Mouse (Mus musculus) left cerebral cortex, postnatal 10 days (tissue): Measurements from ENCODE around the gene Olfml3. TPM values are rescaled to one million over a fixed set of nuclear protein-coding genes. Genes with fewer than 3 reads are reported as not detected.
A peak's percentile ranks its signal among the peaks of the same experiment; 100 is the strongest.

Source experiments
- DNase-seq, 2 experiments: peaks; one replicate each; pipeline ENCODE4 v3.0.0; 2021 to 2022; ENCODE audit warnings: low spot score in 2 of 2, mixed read lengths in 1 of 2; ENCODE audit errors: extremely low spot score in 1 of 2
- intact Hi-C: fragments of 180-260 bp; cut with DNase I; formaldehyde crosslinking; loops from one replicate; pipeline ENCODE4 v1.15.1; 2025
- total RNA-seq, 2 experiments: library from RNA; stranded (reverse); gene quantifications; 2 replicates each; pipeline ENCODE4 v1.2.3; 2021

Olfml3 gene
- total RNA-seq, 2 experiments from 2014 or later, result 11.2 to 11.7 TPM

DNA sequence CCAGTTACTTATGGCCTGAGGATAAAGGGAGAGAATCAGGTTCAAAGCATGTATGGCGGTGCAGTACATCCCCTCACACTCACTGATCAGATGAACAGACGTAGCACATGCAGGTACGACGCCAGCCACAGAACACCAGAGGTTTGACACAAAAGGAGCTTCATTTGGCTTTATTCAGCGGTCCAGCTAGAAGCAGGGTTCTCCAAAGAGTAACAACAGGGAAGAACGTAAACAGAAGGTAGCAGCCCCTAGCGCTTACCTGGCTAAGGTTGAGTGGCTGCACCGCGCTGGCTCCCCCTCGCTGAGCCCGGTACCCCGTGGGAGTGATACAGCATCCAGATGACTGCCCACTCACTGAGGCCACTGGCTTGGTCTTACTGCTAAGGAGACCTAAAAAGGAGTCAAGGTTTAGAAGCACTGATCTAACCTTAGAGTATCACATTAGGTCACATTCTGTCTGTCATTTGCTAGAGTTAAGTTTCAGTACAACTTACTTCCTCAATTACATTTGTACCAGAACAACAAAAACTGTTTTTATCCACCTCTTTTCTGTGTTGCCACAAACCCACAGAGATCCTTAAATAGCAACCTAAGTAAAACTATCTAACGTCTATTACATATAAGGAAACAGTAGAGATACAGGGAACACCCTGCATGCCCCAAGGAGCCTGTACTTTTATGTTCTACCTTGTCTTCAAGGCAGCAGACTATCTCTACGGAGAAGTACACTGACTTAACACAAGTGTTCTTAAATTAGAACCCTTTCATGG lies 7.4 kb upstream of the Olfml3 start:
- intact Hi-C loops, result no loop called here
- DNase-seq, result no peak

DNA sequence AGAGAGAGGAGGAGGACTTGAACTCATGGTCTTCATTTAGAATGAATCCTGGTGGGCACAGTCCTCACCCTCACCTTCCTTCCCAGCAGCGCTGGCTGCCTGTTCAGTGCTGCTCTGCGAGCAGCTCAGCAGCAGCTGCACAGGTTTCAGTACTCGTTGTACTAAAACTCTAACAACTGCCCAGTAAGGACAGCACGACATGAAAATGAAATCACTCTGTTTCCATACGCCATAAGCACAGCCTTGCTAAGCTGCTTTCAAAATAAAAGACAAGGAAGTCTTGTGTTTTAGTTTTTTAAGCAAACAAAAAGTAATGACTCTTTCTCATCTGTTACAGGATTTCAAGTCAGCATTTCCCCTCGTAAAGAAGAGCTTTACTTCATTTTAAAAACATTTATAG lies 5.4 kb upstream of the Olfml3 start:
- no peak for DNase-seq
- intact Hi-C loops, result no loop called here

DNA sequence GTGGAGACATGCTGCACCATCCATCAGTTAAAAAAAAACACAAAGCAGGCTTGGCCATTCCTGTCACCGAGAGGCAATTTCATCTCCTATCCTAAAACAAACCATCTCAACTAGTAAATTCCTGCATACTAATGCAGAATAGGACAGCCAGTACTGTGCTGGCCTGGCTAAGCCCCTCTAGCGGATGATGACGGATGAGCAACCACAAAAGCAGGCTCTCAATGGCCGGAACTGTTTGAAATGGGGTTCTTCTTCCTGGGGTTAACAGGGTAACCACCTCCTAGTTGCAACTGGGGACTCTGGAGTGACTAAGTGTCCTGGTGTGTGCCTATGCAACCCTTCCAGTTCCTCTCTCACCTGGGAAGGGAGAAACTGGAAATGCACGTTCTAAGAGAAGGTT lies 2.5 kb upstream of the Olfml3 start:
- intact Hi-C loops, result no loop called here
- DNase-seq, result no peak

DNA sequence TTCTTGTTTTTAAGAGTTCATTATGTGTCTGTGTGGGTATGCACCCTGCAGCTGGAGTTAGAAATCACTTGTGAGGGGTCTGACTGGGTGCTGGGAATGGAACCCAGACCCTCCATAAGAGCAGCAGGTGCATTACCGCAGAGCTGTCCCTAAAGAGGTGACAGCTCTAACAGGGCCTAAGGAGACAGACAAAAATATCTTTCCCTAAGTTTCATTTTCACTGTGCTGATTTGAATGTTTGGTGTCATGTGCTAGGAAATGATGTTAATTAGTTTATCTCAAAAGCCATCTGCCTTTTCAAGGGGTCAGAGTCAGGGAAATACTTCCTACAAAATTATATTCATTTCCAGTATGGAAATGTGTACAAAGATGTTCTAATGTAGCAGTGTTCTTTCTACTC lies 1.5 kb upstream of the Olfml3 start, which contains the start of gene Gm10964:
Gene Gm10964, plus strand, starts transcription at position 38 of the 400 bp plus-strand sequence.
- no peak for DNase-seq
- intact Hi-C loops, result loop anchor here (5.0 kb wide), 2 partner anchors 302 to 347 kb away; no protein-coding TSS in a partner anchor

DNA sequence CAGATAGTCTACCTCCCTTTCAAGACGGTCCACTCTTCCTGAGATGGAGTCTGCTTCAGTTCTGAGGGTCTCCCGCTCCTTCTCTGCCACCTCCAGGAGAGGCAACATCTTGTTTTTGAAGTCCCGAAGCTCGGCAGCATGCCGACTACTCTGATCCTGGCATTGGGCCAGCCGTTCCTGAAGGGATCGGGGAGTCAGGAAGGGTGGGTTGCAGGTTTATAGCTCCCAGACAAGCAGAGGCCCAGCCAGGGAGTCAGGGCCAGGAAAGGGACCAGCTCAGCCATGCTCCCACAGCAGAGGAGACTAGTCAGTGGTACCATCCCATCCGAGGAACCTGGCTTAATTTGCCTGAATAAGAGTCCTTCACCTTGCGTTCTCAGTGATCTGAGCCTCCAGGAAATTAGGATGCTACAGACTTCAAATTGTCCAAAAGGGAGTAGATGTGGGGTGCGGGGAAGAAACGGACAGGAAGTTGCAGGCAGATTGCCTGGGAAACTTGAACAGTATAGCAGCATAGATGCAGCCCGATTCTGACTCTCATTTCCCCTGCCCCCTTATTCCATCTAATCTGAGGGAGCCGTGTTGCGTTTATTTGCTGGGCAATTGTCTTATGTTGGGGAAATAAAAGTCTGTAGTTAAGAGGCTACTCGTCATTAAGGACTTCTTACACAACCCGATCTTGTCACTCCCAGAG lies 593 bp downstream of the Olfml3 start:
- DNase-seq, result peak in 1 of 2 experiments; percentile 75

DNA sequence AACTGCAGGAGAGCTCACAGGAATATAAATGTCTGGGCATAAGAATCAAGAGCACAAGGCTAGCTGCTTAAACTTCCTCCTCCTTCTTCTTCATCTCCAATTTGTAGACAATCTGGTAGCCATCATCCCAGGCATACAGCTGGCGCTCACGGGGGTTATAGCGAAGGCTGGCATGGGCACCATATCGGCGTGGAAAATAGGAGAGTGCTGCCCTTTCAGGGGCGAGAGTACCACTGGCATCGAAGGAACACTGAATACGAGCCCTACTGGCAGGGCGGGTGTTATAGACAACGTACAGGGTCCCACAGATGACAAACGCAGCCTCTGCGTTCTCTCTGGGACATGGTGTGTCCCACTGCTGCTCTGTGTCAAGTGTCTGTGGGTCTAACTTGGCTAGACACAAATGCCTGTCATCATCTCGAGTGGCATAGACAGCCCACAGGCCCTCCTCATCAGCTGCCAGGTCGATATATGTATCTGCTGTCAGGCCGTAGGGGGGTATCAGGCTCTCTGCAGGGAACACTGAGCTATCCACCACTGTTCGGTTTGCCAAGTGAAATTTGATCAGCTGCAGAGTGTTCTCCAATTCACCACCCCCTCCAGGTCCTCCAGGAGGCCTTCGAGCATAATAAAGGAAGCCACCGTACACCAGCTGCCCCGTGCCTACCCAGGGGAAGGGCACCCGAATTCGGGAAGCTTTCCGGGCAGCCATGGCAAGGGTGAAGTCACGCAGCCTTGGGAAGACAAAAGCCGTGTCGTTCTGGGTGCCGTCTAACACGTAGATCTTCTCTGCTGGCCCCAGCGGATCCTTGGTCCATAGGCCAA lies 1.8 kb downstream of the Olfml3 start:
- intact Hi-C loops, result loop anchor here (5.0 kb wide), 2 partner anchors 299 to 344 kb away; no protein-coding TSS in a partner anchor
- DNase-seq, result no peak

More for the DNA sequence above, 593 bp downstream of the Olfml3 start:
- intact Hi-C loops, result loop anchor here (5.0 kb wide), 2 partner anchors 300 to 345 kb away; no protein-coding TSS in a partner anchor

DNA sequence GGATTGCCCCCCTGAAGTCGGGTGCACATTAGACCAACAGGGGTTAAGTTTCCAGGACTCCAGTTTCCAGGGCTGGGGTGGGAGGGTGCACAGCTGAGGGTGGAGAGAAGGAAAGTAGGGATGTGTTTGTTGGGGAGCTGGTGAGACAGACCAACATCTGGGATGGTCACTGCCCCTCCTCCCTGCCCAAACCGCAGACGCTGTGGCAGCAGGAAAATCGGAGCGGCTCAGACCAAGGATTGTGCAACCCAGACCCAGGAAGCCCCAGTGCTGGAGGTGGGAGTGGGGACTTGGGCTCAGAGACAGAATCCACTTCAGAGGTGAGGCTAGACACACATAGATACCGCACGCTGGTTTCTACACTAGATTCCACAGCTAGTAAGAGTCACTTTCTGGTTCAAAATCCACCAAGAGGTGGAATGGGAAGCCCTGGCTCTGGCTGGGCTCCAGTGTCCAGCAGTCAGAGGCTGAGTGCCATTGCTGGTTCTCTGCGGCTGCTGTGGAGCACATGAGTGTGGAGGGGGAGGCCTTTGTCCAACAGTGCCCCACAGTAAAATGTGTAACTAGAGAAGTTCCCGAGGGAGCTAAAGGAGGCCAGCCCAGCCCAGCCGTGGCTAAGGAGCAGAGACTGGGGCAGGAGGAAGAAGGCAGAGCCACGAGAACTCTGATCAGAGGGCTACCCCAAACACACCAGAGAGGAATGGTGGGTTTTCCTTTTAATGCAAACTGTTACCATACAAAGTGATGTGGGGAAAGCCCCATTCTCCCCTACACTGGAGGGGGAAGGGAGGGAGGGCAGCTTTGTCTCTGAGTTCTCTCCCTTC lies 2.9 kb downstream of the Olfml3 start:
- intact Hi-C loops, result loop anchor here (5.0 kb wide), 3 partner anchors 158 to 343 kb away; partner anchors contain the start of gene Syt6
- DNase-seq, result no peak

DNA sequence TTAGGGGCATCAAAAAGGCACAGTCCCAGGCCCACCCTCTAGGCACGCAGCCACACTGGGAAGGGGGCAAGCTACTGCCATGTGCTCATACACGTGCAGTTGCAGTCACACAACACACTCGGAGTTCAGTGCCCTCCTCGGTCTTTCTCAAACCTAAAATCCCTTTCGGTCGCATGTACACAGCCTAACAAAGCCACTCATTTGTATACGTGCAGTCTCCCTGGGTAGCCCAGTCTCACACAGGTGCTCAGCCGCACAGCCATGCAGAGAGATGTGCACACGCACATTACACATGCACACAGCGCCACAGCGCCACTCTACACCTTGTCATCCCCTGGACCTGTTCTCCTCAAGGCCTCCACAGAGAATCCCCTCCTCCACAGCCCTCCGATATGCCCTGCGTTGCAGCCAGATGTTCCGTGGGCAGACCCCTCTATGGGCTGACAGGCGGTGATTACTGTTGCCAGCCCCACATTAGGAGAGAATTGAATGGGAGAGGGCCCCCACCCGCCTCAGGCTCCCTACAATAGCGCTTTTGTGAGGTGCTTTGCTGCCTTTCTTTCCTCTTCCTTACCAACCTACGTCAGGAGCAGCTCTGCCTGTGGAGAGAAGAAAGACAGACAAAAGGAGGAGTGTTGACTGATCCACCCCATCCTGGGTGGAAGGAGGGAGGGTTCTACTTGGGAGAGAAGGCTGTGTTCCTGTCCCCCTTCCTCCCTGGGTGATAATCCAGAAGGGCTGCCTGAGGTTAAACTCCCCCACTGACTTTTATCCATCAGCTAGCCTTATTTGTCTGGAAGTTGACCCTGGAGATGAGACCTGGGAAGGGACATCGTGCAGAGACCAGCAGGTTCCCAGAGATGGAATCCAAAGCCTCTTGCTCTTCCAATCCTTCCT lies 3.8 kb downstream of the Olfml3 start:
- DNase-seq, result peak; percentile 36 to 38
- intact Hi-C loops, result loop anchor here (5.0 kb wide), 1 partner anchor 157 kb away; the partner anchor contains the start of gene Syt6

DNA sequence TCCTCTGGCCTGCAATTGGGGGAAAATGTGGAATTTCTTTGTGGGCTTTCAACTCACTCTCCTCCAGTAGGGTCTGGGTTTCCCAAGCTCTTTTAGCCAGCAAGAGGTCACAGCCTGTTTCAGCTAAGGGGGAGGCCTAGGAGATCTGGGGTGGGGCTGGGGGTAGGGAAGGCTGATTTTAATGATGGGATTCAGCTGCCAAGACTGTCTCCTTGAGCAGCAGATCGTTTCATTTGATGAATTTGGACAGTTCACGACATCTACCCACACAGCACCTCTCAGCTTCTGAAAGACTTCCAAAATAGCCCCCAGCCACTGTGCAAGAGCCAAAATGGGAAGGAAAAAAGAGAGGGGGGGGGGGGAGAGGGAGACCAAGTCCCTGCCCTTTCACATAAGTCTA lies 4.6 kb downstream of the Olfml3 start:
- DNase-seq, result no peak
- intact Hi-C loops, result loop anchor here (5.0 kb wide), 1 partner anchor 156 kb away; the partner anchor contains the start of gene Syt6

DNA sequence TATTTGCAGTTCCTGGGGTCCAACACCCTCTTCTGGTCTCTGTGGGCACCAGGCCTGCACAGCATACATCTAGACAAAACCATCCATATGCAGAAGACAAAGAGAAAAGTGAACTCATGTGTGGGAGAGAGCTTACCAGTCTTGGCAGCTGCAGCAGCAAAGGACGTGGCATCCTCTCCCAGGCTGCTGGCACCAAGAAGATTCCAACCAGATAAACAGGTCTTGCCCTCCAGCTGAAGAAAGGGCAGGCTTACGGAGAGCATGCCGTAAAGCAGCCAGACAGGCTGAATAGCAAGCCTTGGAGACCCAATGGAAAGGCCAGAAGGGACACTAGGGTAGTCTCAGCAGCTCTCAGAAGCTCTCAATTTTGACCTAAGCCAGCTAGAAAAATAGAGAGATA lies 5.7 kb downstream of the Olfml3 start:
- intact Hi-C loops, result loop anchor here (5.0 kb wide), 1 partner anchor 155 kb away; the partner anchor contains the start of gene Syt6

DNA sequence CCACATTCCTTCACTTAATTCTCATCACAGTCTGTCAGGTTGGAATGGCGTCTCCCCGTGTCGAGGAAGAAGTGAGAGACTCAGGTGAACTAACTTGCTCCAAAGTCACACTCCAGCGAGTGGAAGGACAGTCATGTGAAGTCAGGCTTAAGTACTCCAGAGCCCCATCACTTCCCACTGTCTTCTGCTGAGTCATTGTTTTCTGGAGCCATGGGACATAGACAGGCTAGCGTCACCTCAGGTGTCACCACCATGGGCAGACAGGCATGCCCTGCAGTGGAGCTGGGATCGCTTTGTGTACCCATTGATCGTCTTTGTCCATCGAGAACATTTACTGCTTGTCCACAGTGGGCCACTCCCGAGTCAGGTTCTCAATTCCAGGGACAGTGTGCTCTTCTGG lies 8.0 kb downstream of the Olfml3 start:
- intact Hi-C loops, result loop anchor here (5.0 kb wide), 1 partner anchor 153 kb away; the partner anchor contains the start of gene Syt6
- no peak for DNase-seq

More for the DNA sequence above, 5.7 kb downstream of the Olfml3 start:
- DNase-seq, result no peak

DNA sequence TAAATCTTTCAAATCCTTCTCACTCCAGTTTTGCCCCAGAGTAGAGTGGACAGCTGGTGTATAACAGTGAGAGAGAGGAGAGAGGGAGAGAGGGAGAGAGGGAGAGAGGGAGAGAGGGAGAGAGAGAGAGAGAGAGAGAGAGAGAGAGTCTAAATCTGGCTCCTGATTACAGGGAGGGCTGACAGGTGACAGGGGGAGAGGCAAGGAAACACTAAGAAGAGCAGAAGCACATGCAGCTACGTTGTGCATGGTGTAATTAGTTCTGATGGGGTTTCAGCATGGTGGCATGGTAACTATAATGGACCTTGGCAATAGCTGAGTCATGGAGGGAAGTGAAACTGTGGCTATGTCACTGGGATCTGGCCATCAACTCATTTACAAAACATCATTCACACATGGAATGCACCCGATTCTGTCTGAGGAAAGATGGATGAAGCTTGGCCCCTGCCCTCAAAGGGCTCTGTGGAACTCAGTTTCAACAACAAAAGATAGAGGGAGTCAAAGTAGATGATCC lies 9.9 kb downstream of the Olfml3 start:
- DNase-seq, result no peak
- intact Hi-C loops, result no loop called here

DNA sequence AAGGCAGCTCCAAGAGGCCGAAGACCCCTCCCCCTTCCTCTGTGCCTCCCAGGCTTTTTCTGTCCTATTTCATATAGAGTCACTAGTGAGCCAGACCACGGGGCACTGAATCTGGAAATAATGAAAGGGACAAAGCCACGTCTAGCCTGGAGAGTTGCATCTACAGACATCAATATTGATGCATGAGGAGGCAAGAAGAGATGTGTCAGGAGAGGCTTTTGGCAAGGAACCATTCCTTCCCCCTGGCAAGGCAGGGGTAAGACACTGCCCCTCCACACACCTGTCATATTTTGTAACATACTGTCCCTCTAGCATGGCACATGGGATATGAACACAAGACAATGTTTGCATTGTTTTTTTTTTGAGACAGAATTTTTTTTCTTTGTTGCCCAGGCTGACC lies 11.2 kb downstream of the Olfml3 start:
- DNase-seq, result no peak
- intact Hi-C loops, result no loop called here

DNA sequence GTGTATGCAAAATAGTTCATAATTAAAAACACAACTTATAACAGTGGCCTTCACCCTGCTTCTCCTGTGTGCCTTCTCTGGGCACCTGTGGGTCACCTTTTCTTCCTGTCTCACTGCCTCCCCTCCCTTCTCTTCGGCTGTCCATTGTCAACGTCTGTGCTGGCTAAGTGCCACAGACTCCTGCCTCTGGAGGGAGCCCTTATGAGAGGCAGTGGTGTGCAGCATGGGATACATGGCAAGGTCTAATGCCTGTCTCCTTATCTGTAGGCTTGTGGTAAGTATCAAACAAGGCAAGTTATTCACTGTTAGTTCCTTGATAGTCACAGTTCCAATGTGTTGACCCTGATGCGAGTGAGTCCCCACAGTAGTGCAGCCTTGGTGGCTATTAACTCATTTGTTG lies 13.7 kb downstream of the Olfml3 start:
- no peak for DNase-seq
- intact Hi-C loops, result no loop called here

DNA sequence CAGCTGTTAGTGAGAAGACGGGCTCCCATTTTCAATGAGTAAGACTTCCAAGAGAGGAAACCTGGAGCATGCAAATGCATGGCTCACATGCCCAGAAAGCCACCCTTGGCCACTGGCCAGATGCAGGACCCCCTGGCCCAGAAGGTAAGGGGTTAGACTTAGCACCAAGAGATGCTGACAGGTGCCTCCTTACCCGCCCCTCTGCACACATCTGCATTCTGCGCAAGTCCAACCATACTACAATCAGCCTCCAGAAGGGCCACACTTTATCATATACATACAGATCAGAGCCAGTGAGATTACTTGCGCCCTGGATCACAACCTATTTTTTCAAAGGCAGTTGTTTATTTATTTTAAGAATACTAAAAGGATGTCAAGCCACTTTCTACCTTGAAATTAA lies 19.1 kb downstream of the Olfml3 start:
- intact Hi-C loops, result no loop called here
- DNase-seq, result no peak

DNA sequence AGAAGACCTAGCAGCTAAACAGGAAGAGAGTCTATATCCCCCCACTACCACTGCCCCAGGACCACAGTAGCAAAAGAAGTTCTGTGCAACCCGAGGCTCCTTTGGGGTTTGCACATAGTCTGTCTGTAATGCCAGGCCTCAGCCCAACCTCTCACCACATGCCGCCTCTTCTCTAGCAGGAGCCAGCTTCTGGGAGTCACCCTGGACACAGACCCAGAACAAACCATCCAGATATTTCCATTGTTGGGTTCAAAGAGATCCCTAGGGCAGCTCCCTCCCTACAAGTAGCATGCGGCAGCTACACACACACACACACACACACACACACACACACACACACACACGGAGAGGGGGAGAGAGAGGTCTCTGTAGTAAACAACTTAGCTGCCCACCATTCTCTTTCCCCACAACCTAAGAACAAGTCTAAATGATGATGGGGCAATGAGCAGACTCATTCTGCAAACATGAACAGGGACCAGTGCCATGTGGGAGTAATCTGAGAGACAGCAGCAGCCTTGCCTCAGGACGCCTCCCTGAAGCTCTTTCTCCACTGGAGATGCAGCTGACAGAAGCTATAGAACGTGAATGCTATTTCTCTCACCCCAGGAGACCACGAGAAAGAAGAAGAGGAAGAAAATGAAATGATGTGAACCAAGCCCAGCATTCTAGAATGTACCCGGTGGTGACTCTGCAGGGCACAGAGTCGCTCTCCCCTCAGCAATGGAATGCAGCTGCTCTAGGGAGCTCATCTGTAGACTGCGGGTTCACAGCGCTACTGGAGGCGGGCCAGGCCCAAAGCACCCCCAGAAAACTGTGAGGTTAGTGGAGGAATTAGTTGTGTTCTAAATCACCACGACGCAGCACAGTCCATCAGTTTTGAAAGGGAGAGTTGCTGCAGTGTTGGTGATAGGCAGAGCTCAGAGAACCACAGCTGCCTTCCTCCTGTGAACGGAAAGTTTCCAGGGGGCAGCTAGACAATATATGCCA lies 20.7 kb downstream of the Olfml3 start:
- DNase-seq, result no peak
- intact Hi-C loops, result no loop called here
